Mouse (Mus musculus) right cerebral cortex, postnatal 36 days (tissue): ENCODE results near the gene Syt9.
"Not testable (repeated sequence)": the region's sequence is repeated elsewhere in the genome, so short reads cannot be mapped to it uniquely, and the experiment has no call there.

Source experiments
- DNase-seq, 2 experiments: peaks; one replicate each; pipeline ENCODE4 v3.0.0; 2022; ENCODE audit warnings: low spot score in 2 of 2, mixed read lengths in 1 of 2

The Syt9 gene

DNA sequence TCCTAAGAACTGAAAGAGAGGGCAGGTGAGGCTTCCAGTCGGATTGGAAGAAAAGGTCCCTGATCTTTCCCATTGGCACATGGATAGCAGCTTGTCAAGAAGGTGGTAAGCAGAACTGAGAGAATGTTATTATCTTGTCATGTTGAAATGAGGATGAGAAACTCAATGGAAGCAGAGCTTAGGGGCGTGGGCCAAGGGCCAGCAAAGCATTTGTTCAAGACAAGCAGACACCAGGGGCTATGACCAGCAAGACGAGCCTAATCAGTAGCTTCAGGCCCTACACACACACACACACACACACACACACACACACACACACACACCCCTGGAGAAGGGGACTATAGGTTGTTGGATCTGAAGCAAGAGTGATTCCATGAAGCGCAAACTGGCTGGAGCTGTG is 90.6 kb downstream of the Syt9 start:
- no peak for DNase-seq

GRCm38 (mm10) chr7:107461699-107462440 is 91.3 kb downstream of the Syt9 start:
- DNase-seq, result no peak

GRCm38 (mm10) chr7:107462962-107463361 is 92.4 kb downstream of the Syt9 start:
- DNase-seq, result no peak

DNA sequence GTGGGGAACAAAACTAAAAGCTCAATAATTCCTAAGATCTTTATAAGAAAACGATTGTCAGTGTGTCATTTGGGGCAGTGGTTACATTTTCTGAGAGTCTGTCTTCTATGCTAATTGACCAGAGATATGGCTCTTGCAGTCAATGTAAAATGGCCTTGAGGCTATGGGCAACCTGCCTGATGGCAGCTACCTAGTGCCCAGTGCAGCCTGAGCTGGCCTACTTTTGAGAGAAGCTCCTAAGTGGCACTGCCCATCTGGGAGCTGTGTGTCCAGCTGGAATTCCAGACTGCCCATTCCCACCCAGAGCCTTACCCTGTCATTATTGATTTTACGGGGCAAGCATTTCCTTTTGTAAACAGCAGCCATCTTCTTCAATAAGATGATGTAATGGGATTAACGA is 94.6 kb downstream of the Syt9 start:
- DNase-seq, result no peak

- DNase-seq, result no peak
Observed at GRCm38 (mm10) chr7:107478979-107479965, 108.7 kb downstream of the Syt9 start.

GRCm38 (mm10) chr7:107485709-107486108 is 115.2 kb downstream of the Syt9 start:
- DNase-seq, result not testable (repeated sequence)

DNA sequence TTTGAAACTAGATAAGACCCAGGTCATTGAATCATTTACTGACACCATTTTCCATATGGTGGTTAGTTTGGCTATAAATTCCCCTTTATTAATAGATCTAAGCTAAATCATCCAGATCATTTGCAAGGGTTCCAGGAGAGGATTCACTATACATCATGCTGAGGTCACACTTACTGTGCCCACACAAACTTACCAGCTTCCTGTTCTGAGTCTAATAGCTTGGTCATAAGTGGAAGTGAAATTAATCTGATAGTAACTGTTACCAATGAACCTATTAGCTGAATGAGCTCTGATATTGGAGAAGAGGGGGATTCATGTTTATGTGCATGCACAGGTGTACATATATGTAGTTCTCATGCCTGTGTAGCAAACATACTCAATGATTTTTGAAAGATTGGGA is 124.9 kb downstream of the Syt9 start:
- no peak for DNase-seq

DNA sequence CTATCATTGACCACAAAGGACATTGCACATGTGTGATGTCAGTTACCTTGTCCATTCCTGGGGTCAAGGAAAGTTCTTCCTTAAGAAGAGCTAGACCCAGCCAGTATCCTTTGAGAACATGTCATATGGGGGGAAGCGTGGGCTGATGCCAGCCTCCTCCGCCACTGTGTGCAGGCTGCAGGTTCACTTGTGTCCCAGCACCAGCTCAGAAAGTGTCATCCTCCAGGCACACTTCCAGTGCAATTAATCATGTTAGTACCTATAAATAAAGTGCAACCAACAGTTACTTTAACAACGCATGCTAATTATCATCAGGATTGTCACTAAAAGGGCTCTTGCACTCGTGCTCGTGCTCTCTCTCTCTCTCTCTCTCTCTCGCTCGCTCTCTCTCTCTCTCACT is 126.4 kb downstream of the Syt9 start:
- DNase-seq, result peak in 1 of 2 experiments; percentile 17

GRCm38 (mm10) chr7:107500641-107501040 is 130.1 kb downstream of the Syt9 start:
- no peak for DNase-seq

DNA sequence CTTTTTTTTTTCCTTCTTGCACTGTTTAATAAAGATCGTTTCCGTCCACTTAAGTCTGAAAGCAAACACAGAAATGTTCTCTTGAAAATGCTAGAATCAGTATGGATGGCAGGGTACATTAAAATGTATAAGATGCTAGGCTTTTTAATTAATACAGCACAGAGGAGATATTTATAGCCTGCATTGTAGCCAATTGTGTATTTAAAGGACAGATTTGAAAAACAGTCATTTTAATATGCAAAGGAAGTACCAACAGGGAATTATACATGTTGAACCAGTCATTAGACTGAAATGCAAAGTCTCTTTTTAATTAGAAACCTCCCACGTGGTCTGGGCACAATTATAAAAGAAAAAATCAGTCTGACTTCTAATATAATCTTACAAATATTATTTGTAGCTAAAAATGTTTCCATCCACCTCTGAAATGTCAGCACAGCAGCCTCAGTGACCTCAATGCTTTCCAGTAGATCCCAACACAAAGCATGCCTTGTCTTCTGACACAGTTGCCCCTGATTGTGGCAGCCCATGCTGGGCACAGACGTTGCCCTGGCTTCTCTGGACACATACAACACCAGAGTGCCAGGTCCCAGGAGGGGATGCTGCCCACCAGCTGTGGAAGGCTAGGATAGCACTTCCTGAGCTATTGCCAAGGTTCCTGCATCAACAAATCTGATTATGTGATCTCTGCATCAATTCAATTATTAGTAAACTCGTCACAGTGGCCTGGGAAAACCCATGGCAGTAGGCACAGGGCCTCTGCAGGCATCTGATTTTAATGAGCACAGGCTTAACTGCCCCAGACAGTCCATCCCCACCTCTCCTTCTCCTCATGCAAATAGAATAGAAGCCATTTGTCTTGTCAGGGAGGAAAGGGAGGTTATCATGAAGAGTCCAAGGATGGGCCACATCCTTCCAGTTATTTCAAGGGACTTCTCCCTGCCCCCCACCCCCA is 134.5 kb downstream of the Syt9 start:
- DNase-seq, result no peak

DNA sequence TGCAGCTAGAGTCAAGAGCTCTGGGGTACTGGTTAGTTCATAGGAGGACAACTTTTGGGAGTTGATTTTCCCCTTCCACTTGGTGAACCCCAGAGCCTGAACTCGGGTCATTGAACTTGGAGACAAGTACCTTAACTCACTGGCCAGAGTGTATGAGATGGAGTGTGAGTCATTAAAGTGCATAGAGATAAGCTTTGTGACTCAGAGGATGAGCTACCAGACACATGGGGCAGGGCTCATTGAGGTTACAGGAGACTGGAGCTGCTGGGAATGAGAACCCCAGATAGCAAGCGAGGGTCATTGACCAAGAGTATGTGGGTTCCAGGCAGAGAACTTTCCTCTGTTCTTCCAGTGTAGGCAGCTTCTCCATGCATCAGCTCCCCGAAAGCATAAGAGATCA is 137.4 kb downstream of the Syt9 start:
- DNase-seq, result no peak

- no peak for DNase-seq
Observed at GRCm38 (mm10) chr7:107509740-107510139, 139.2 kb downstream of the Syt9 start.

GRCm38 (mm10) chr7:107516704-107517410 is 146.3 kb downstream of the Syt9 start:
- no peak for DNase-seq

- no peak for DNase-seq
Observed at GRCm38 (mm10) chr7:107519256-107520025, 148.9 kb downstream of the Syt9 start.

GRCm38 (mm10) chr7:107521411-107521810 is 150.9 kb downstream of the Syt9 start:
- DNase-seq, result no peak

- peak; percentile 6 to 9 for DNase-seq
Observed at GRCm38 (mm10) chr7:107526299-107526698, 155.8 kb downstream of the Syt9 start.

- no peak for DNase-seq
Observed at GRCm38 (mm10) chr7:107528169-107528772, 157.7 kb downstream of the Syt9 start.

DNA sequence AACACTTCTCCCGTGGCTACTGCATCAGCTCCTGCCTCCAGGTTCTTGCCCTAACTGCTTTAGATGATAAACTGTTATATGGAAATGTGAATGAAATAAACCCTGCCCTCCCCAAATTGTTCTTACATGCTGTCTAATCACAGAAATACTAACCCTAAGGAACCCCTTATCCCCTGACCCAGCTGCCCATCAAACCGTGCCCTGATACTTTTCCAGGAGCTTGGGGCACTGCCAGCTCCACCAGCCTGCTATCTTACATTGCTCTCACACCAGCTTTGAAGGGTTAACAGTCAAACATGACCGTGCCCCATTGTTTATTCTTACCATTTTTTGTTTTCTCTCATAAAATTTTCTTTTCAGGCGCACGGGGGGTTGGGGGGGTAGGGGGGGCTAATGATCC is 158.8 kb downstream of the Syt9 start:
- no peak for DNase-seq

- DNase-seq, result no peak
Observed at GRCm38 (mm10) chr7:107535311-107535710, 164.8 kb downstream of the Syt9 start.

DNA sequence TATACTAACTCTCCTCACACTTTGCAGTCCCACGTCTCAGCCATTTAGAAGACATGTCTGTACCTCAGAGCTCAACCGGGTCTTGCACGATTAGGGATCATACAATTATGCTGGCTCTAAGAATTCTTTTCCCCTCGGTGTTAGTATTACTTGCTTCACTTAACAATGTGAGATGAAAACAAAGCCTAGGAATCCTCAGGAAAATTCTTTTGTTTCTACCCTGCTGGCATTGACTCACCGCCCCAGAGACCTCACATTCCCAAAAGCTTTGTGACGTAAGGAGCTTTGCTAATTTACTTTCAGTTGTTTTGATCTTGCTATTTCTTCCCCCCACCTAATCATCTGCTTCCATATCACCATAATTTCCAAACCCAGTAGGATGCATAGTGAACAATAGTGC is 166.0 kb downstream of the Syt9 start:
- DNase-seq, result no peak
